Mouse (Mus musculus) intestine, embryonic 14.5 days (tissue): ENCODE results near the gene Olfr1047. TPM values are rescaled to one million over a fixed set of nuclear protein-coding genes. Genes with fewer than 3 reads are reported as not detected.
"Not testable (repeated sequence)": the region's sequence is repeated elsewhere in the genome, so short reads cannot be mapped to it uniquely, and the experiment has no call there.

ENCODE experiments used
- ATAC-seq: fragments of 200-750 bp; cut with Nextera tagmentation; replicated peaks from 2 replicates; pipeline ENCODE4 v1.8.0; 2017; ENCODE audit warnings: low read depth, moderate number of reproducible peaks, moderate TSS enrichment, moderate library complexity; ENCODE audit not compliant: low FRiP score, low TSS enrichment
- DNase-seq: peaks from one replicate; pipeline ENCODE4 v3.0.0-alpha.2; 2018; ENCODE audit warnings: low spot score
- H3K27ac ChIP-seq: fragments of 300-500 bp; sonication (generic); 2 replicates; pipeline ENCODE4 v1.5.1; 2014; ENCODE audit warnings: low read depth, mild to moderate bottlenecking, control low read depth
- H3K27me3 ChIP-seq: fragments of 300-500 bp; sonication (generic); replicated peaks from 2 replicates; pipeline ENCODE4 v1.6.1; 2014; ENCODE audit warnings: low read length, control low read depth; ENCODE audit not compliant: control insufficient read depth, insufficient read depth
- H3K36me3 ChIP-seq: fragments of 300-500 bp; sonication (generic); 2 replicates; pipeline ENCODE4 v1.6.1; 2014; ENCODE audit warnings: low read length, control low read depth; ENCODE audit not compliant: control insufficient read depth, insufficient read depth
- H3K4me1 ChIP-seq: fragments of 300-500 bp; sonication (generic); replicated peaks from 2 replicates; pipeline ENCODE4 v1.6.1; 2014; ENCODE audit warnings: low read length, control low read depth, mixed read lengths; ENCODE audit not compliant: control insufficient read depth, insufficient read depth
- H3K4me2 ChIP-seq: fragments of 300-500 bp; sonication (generic); 2 replicates; pipeline ENCODE4 v1.6.1; 2014; ENCODE audit warnings: low read length
- H3K4me3 ChIP-seq: fragments of 300-500 bp; sonication (generic); 2 replicates; pipeline ENCODE4 v1.5.1; 2014; ENCODE audit warnings: low read depth, low read length, control low read depth, mixed read lengths
- H3K9ac ChIP-seq: fragments of 300-500 bp; sonication (generic); 2 replicates; pipeline ENCODE4 v1.6.1; 2014; ENCODE audit warnings: mild to moderate bottlenecking, low read length
- H3K9me3 ChIP-seq: fragments of 300-500 bp; sonication (generic); 2 replicates; pipeline ENCODE4 v1.6.1; 2016; ENCODE audit warnings: low read length, control low read depth; ENCODE audit not compliant: control insufficient read depth
- whole genome bisulfite sequencing: fragments of 180-500 bp; shearing (Covaris S2); extraction: QIAGEN DNeasy Blood & Tissue Kit; methylation state at CpG from one replicate; pipeline ENCODE4 v1.1.7; 2014; 5-methylcytosine and 5-hydroxymethylcytosine counted together
- polyA plus RNA-seq: library from polyadenylated mRNA; unstranded; fragments of >200 nt; fragmentation: Nextera tagmentation; extraction: Ambion mirVana; gene quantifications from 2 replicates; pipeline ENCODE4 v1.2.1, GENCODE M21; 2014

Olfr1047 gene
- polyA plus RNA-seq: not detected in 2 replicates

- Histone ChIP-seq H3K9me3 (no peaks in the 10 kb centered on the region), H3K27ac (no peak within 1 kb of the TSS), H3K4me1 (no peaks in the 10 kb centered on the region), H3K27me3 (no peaks in the 10 kb centered on the region), H3K36me3 (no peaks in the 10 kb centered on the region), H3K4me3 (no peak within 1 kb of the TSS), H3K9ac (no peak within 1 kb of the TSS), H3K4me2 (no peak within 1 kb of the TSS)
- 91% methylated on average over 1 of the region's 1 CpGs for WGBS
- DNase-seq: no peak
- ATAC-seq: no peak
These were observed at the start of gene Olfr1047 for GRCm38 (mm10) chr2:86231301-86231700. Gene Olfr1047, minus strand, starts transcription at chr2:86231401.

DNA sequence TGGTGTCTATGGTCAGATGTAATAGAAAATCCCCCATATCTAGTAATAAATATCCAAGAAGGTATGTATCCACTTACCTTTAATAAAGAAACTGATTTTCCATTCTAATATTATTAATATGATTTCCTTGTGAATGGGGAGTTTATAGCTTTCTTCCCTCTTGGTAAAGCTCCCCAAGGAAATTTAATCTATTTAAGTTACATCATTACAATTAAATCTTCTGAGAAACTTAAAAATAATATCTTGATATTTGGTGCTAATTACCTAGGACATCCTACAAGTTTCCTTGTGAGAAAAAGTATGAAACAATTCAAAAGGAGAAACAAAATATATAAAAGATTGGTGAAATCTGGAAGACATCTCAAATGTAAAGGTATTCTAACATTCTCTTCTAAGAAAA is 47.8 kb upstream of the Olfr1047 start, which contains the start of gene Olfr1051:
Olfr1051 (minus strand) TSS at position 101 of the 400 bp plus-strand sequence.
- H3K9ac ChIP-seq, H3K27me3 ChIP-seq, H3K9me3 ChIP-seq, DNase-seq, H3K27ac ChIP-seq, ATAC-seq, H3K4me1 ChIP-seq, H3K4me3 ChIP-seq, H3K36me3 ChIP-seq, H3K4me2 ChIP-seq: not testable (repeated sequence)

DNA sequence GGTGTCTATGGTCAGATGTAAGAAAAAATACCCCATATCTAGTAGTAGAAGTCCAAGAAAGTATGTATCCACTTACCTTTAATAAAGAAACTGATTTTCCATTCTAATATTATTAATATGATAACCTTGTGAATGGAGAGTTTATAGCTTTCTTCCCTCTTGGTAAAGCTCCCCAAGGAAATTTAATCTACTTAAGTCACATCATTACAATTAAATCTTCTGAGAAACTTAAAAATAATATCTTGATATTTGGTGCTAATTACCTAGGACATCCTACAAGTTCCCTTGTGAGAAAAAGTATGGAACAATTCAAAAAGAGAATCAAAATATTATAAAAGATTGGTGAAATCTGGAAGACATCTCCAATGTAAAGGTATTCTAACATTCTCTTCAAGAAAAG is 27.0 kb upstream of the Olfr1047 start, which contains the start of gene Olfr1049:
Olfr1049 (minus strand) TSS at position 101 of the 400 bp plus-strand sequence.
- not testable (repeated sequence) for H3K4me3 ChIP-seq, ATAC-seq, H3K27me3 ChIP-seq, H3K27ac ChIP-seq, DNase-seq, H3K36me3 ChIP-seq, H3K4me2 ChIP-seq, H3K9me3 ChIP-seq, H3K9ac ChIP-seq, H3K4me1 ChIP-seq

DNA sequence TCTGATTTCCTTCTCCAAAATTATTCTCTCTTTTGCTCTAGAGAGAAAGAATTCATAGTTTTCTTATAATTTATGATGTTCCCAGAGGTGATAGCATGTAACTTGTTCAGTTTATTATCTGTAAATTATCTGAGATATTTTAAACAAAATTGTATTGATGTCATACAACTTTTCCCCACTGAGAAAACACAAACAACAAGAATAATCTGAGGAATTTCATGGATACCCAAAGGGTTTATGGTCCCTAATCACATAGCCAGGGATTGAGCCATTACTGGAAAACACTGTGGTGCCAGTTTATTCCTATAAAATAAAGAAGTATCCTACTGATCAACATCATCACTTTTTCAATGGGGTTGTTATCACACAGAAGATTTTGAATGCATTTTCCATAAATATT is 9.0 kb upstream of the Olfr1047 start, which contains the start of gene Olfr1048:
Olfr1048 (minus strand) TSS at position 101 of the 400 bp plus-strand sequence.
- Histone ChIP-seq H3K27ac (no peak within 1 kb of the TSS), H3K27me3 (no peaks in the 10 kb centered on the region), H3K4me2 (no peak within 1 kb of the TSS), H3K9ac (no peak within 1 kb of the TSS), H3K36me3 (no peaks in the 10 kb centered on the region), H3K4me1 (no peaks in the 10 kb centered on the region), H3K9me3 (no peaks in the 10 kb centered on the region), H3K4me3 (no peak within 1 kb of the TSS)
- DNase-seq (no peak), ATAC-seq (no peak)

GRCm38 (mm10) chr2:86219214-86219613 is 12.0 kb downstream of the Olfr1047 start, which contains the start of gene Olfr1046:
Gene Olfr1046, minus strand, starts transcription at chr2:86219314.
- Histone ChIP-seq H3K27me3 (no peaks in the 10 kb centered on the region), H3K4me3 (no peak within 1 kb of the TSS), H3K9ac (no peak within 1 kb of the TSS), H3K9me3 (no peaks in the 10 kb centered on the region), H3K4me2 (no peak within 1 kb of the TSS), H3K4me1 (no peaks in the 10 kb centered on the region), H3K27ac (no peak within 1 kb of the TSS), H3K36me3 (no peaks in the 10 kb centered on the region)
- DNase-seq (no peak), ATAC-seq (no peak)
- WGBS: 70% methylated on average over 2 of the region's 2 CpGs

GRCm38 (mm10) chr2:86202909-86203308 is 28.3 kb downstream of the Olfr1047 start, which contains the start of gene Olfr1045:
Gene Olfr1045, minus strand, starts transcription at chr2:86203009.
- no peak within 1 kb of the TSS for H3K4me2 ChIP-seq

GRCm38 (mm10) chr2:86195863-86196262 is 35.3 kb downstream of the Olfr1047 start:
- H3K36me3 ChIP-seq: no peaks in the 10 kb centered on the region
- H3K4me2 ChIP-seq: no peak overlapping the region
- ATAC-seq: no peak
- no peak overlapping the region for H3K9ac ChIP-seq
- no peaks in the 10 kb centered on the region for H3K27me3 ChIP-seq
- H3K27ac ChIP-seq: no peak overlapping the region
- no peaks in the 10 kb centered on the region for H3K9me3 ChIP-seq
- no peak for DNase-seq
- H3K4me3 ChIP-seq: no peak overlapping the region
- WGBS: 53% methylated on average over 1 of the region's 1 CpGs
- H3K4me1 ChIP-seq: no peaks in the 10 kb centered on the region

More at GRCm38 (mm10) chr2:86202909-86203308, 28.3 kb downstream of the Olfr1047 start, which contains the start of gene Olfr1045:
- H3K36me3 ChIP-seq: no peaks in the 10 kb centered on the region
- no peaks in the 10 kb centered on the region for H3K9me3 ChIP-seq
- H3K4me3 ChIP-seq: no peak within 1 kb of the TSS
- H3K9ac ChIP-seq: no peak within 1 kb of the TSS
- no peaks in the 10 kb centered on the region for H3K4me1 ChIP-seq
- DNase-seq (no peak), ATAC-seq (no peak)
- H3K27me3 ChIP-seq: no peaks in the 10 kb centered on the region
- H3K27ac ChIP-seq: no peak within 1 kb of the TSS

GRCm38 (mm10) chr2:86185583-86185982 is 45.6 kb downstream of the Olfr1047 start, which contains the start of gene Olfr52:
Gene Olfr52, minus strand, starts transcription at chr2:86185683.
- ATAC-seq (no peak), DNase-seq (no peak)
- no peak within 1 kb of the TSS for H3K4me2 ChIP-seq
- no peak within 1 kb of the TSS for H3K9ac ChIP-seq
- H3K4me1 ChIP-seq: no peaks in the 10 kb centered on the region
- no peaks in the 10 kb centered on the region for H3K9me3 ChIP-seq
- no peak within 1 kb of the TSS for H3K27ac ChIP-seq
- H3K4me3 ChIP-seq: no peak within 1 kb of the TSS
- no peaks in the 10 kb centered on the region for H3K27me3 ChIP-seq
- no peaks in the 10 kb centered on the region for H3K36me3 ChIP-seq

DNA sequence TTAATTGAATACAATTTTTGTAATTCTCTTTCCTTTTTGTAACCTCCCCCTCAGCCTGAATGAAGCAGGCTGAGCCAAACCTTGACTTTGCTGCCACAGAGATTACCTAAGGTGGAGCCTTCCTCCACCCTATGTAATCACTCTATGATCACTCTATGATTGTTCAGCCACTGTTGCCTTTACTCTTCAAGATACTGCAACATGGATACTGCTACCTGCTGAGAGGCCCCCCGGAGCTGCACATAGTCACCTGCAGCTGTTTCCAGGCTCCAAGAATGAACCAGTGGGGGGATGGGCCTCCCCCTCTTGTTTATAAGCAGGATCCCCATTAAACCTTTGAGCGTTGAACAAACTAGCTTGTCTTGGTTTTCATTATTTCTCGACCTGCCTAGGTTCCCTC is 51.3 kb downstream of the Olfr1047 start:
- Histone ChIP-seq H3K36me3 (no peaks in the 10 kb centered on the region), H3K27me3 (no peaks in the 10 kb centered on the region), H3K4me2 (no peak overlapping the region), H3K9me3 (no peaks in the 10 kb centered on the region), H3K27ac (no peak overlapping the region), H3K4me3 (no peak overlapping the region), H3K4me1 (no peaks in the 10 kb centered on the region), H3K9ac (no peak overlapping the region)
- 84% methylated on average over 3 of the region's 3 CpGs for WGBS
- ATAC-seq: no peak
- no peak for DNase-seq
